Mouse (Mus musculus) G1E (cell line): Measurements from ENCODE around the gene Akt2. TPM values are rescaled to one million over a fixed set of nuclear protein-coding genes. Genes with fewer than 3 reads are reported as not detected.
"Not testable (repeated sequence)": the region's sequence is repeated elsewhere in the genome, so short reads cannot be mapped to it uniquely, and the experiment has no call there.

Experiments
- ATAC-seq: 2 replicates; pipeline ENCODE4 v1.8.0; 2016; ENCODE audit warnings: mild to moderate bottlenecking; ENCODE audit not compliant: insufficient number of reproducible peaks, poor library complexity, low FRiP score, severe bottlenecking; ENCODE audit errors: extremely low read depth
- DNase-seq: peaks from one replicate; pipeline ENCODE4 v3.0.0; 2012; ENCODE audit warnings: low spot score
- H3K27me3 ChIP-seq: 2 replicates; pipeline ENCODE4 v1.6.1; 2012; ENCODE audit warnings: mild to moderate bottlenecking, low read length, inconsistent platforms; ENCODE audit not compliant: insufficient read depth
- H3K36me3 ChIP-seq: replicated peaks from 2 replicates; pipeline ENCODE3; 2012; ENCODE audit warnings: mild to moderate bottlenecking, inconsistent platforms
- H3K4me1 ChIP-seq: 2 replicates; pipeline ENCODE4 v1.6.1; 2012; ENCODE audit warnings: low read depth, low read length, inconsistent platforms, mixed read lengths; ENCODE audit not compliant: insufficient read depth
- H3K4me3 ChIP-seq: 2 replicates; pipeline ENCODE4 v1.5.1; 2012; ENCODE audit warnings: low read depth, mild to moderate bottlenecking, inconsistent platforms, low read length, moderate library complexity, mixed read lengths
- H3K9me3 ChIP-seq: replicated peaks from 2 replicates; pipeline ENCODE4 v1.6.1; 2012; ENCODE audit warnings: inconsistent platforms
- CTCF ChIP-seq: IDR thresholded peaks from 2 replicates; pipeline ENCODE4 v1.5.1; 2012; ENCODE audit warnings: low read depth, low read length, inconsistent platforms, mixed read lengths
- GATA1 ChIP-seq: IDR thresholded peaks from 2 replicates; pipeline ENCODE4 v1.6.1; 2012; ENCODE audit warnings: borderline replicate concordance, low read length, inconsistent platforms, mixed read lengths
- GATA2 ChIP-seq: IDR thresholded peaks from 2 replicates; pipeline ENCODE4 v1.6.1; 2012; ENCODE audit warnings: low read depth, low read length, inconsistent platforms, borderline replicate concordance
- POLR2AphosphoS5 ChIP-seq: IDR thresholded peaks from 2 replicates; pipeline ENCODE4 v1.6.1; 2012; ENCODE audit warnings: low read depth, low read length, inconsistent platforms; ENCODE audit not compliant: insufficient replicate concordance
- TAL1 ChIP-seq: conservative IDR thresholded peaks from 2 replicates; pipeline ENCODE4 v1.6.1; 2012; ENCODE audit warnings: low read depth, low read length, inconsistent platforms, mixed read lengths
- polyA plus RNA-seq: library from polyadenylated mRNA; stranded (reverse); fragments of >175 nt; gene quantifications from 2 replicates; pipeline ENCODE4 v1.2.3, GENCODE M21; 2012
- total RNA-seq, 2 experiments: library from RNA; stranded (forward) in 1 of 2; stranded (reverse) in 1 of 2; fragments of 200-1000 nt in 1 of 2; fragments of >200 nt in 1 of 2; fragmentation: Nextera tagmentation in 1 of 2; gene quantifications; 2 replicates each; pipeline ENCODE4 v1.2.3; 2014 to 2017

Akt2 gene
- total and polyA plus RNA-seq, 3 experiments, result 41.7 to 69.0 (median 52.4) TPM

DNA sequence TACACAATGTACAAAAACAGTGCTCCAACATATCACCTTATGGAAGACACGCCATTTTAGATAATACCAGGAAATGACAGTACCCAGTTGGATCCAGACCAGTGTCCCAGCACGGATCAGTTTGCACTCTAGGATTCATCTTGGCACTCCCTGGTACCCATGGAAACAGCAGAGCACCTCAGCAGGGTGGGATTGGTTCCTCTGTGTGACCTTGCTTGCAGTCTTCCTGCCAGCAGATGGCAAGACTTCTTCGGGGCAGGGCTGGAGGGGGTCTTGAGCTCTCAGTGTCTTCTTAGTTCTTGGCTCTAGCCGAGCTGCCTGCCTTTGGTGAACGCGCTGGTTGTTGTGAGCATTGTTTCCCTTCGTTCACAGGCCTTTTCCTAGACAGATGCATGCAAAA lies 36.4 kb downstream of the Akt2 start:
- H3K27me3 ChIP-seq, result no peaks in the 10 kb centered on the region
- H3K9me3 ChIP-seq, result no peaks in the 10 kb centered on the region
- no peaks in the 10 kb centered on the region for H3K4me1 ChIP-seq
- H3K36me3 ChIP-seq, result peaks cover 95% of the 10 kb centered on the region
- no peak overlapping the region for H3K4me3 ChIP-seq
- TF ChIP-seq POLR2AphosphoS5, result no peak
- DNase-seq (no peak), ATAC-seq (no peak)

DNA sequence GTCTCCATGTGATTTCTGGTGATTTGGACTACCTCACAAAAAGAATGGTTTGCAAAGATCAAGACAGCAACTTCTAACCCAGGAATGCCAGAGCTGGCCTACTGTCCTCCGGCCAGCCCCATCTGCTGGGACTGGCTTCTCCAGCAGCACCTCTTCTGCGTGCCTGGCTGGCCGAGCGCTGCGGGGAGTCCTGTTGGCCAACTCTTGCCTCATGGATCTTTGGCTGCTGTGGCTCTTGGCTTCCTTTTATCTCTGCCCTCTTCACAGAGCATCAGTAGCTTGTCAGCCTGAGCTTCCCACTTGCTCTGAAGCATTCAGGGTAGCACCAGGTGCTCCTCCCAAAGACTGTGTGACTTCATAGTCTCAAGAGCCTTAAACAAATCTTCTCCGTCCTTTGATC lies 36.8 kb downstream of the Akt2 start:
- Histone ChIP-seq H3K4me1 (no peaks in the 10 kb centered on the region), H3K36me3 (peaks cover 95% of the 10 kb centered on the region), H3K4me3 (no peak overlapping the region), H3K27me3 (no peaks in the 10 kb centered on the region), H3K9me3 (no peaks in the 10 kb centered on the region)
- TF ChIP-seq GATA2, result no peak
- TF ChIP-seq CTCF, result no peak
- TF ChIP-seq TAL1, result no peak
- no peak for TF ChIP-seq POLR2AphosphoS5
- TF ChIP-seq GATA1, result no peak
- DNase-seq (no peak), ATAC-seq (no peak)

DNA sequence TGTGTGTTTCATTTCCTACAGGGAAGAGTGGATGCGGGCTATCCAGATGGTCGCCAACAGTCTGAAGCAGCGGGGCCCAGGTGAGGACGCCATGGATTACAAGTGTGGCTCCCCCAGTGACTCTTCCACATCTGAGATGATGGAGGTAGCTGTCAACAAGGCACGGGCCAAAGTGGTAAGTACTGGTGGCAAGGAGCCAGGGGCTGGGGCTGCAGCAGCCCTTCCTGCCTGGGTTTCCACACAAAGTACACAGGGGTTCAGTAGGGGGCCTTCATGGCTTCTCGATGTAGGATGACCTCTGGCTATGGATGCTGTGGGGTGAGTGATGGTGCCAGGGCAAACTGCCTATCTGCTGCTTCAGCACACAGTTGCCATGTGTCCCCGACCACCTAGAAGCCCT lies 37.5 kb downstream of the Akt2 start:
- not testable (repeated sequence) for H3K9me3 ChIP-seq, ATAC-seq, DNase-seq, H3K4me3 ChIP-seq, H3K4me1 ChIP-seq, H3K27me3 ChIP-seq
- peaks cover 94% of the 10 kb centered on the region for H3K36me3 ChIP-seq

- DNase-seq (no peak), ATAC-seq (no peak)
- Histone ChIP-seq H3K36me3 (peaks cover 91% of the 10 kb centered on the region), H3K4me1 (no peaks in the 10 kb centered on the region), H3K9me3 (no peaks in the 10 kb centered on the region), H3K4me3 (no peak overlapping the region), H3K27me3 (no peaks in the 10 kb centered on the region)
- TF ChIP-seq TAL1, result no peak
- no peak for TF ChIP-seq POLR2AphosphoS5
- TF ChIP-seq CTCF, result no peak
- no peak for TF ChIP-seq GATA1
- TF ChIP-seq GATA2, result no peak
These were observed 40.1 kb downstream of the Akt2 start for GRCm38 (mm10) chr7:27631439-27631838.

GRCm38 (mm10) chr7:27633166-27633565 lies 41.8 kb downstream of the Akt2 start:
- Histone ChIP-seq H3K4me1 (no peaks in the 10 kb centered on the region), H3K4me3 (no peak overlapping the region), H3K27me3 (no peaks in the 10 kb centered on the region), H3K9me3 (no peaks in the 10 kb centered on the region), H3K36me3 (peaks cover 91% of the 10 kb centered on the region)
- no peak for ATAC-seq
- TF ChIP-seq POLR2AphosphoS5 (no peak), GATA1 (no peak), GATA2 (no peak), TAL1 (no peak), CTCF (no peak)
- DNase-seq, result no peak

DNA sequence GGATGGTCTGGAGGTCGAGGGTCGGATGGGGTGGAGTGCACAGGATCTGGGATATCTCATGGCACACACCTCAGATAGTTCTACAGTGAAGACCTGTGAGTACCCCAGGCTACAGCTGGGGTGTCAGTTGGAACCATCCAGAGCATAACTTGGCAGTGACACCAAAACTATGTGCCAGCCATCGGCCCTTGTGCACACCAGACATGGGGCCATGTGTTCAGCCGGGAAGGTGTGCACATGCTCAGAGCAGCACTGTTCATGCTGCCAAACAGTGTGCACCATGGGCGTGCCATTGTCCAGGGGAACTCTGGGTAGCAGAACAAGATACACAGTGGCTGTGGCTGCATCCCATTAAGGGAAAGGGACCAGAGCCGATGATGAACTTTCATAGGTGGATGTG lies 43.3 kb downstream of the Akt2 start:
- Histone ChIP-seq H3K9me3 (no peaks in the 10 kb centered on the region), H3K36me3 (peaks cover 82% of the 10 kb centered on the region), H3K4me1 (no peaks in the 10 kb centered on the region), H3K27me3 (no peaks in the 10 kb centered on the region), H3K4me3 (no peak overlapping the region)
- ATAC-seq (no peak), DNase-seq (no peak)
- TF ChIP-seq POLR2AphosphoS5 (no peak), TAL1 (no peak), GATA1 (no peak), GATA2 (no peak), CTCF (no peak)

GRCm38 (mm10) chr7:27635094-27635493 lies 43.7 kb downstream of the Akt2 start:
- H3K36me3 ChIP-seq, result peaks cover 82% of the 10 kb centered on the region
- not testable (repeated sequence) for H3K4me1 ChIP-seq, DNase-seq, H3K4me3 ChIP-seq, H3K9me3 ChIP-seq, ATAC-seq, H3K27me3 ChIP-seq
